Mouse (Mus musculus): ENCODE results near the gene Fam219a.

Gene Fam219a

GRCm38 (mm10) chr4:41569411-41569885, at the start of gene Fam219a, which contains the start of gene Dnaic1:
Fam219a (minus strand) TSS chr4:41569538.
Dnaic1 (plus strand) TSS chr4:41569775.
- peak; percentile 98 to 99 for DNase-seq

GRCm38 (mm10) chr4:41615661-41616599, 46.6 kb upstream of the Fam219a start:
- DNase-seq: no peak

- DNase-seq: peak; percentile 87 to 89
These were observed 44.8 kb upstream of the Fam219a start for GRCm38 (mm10) chr4:41614156-41614555.

- DNase-seq: no peak
These were observed 42.8 kb upstream of the Fam219a start for GRCm38 (mm10) chr4:41612166-41612565.

GRCm38 (mm10) chr4:41610594-41610980, 41.2 kb upstream of the Fam219a start:
- no peak for DNase-seq

GRCm38 (mm10) chr4:41609681-41610593, 40.6 kb upstream of the Fam219a start:
- DNase-seq: no peak

- peak; percentile 89 to 90 for DNase-seq
These were observed 37.4 kb upstream of the Fam219a start for GRCm38 (mm10) chr4:41606784-41607183.

- peak; percentile 36 to 50 for DNase-seq
These were observed 35.4 kb upstream of the Fam219a start for GRCm38 (mm10) chr4:41604476-41605396.

GRCm38 (mm10) chr4:41602818-41603217, 33.5 kb upstream of the Fam219a start:
- no peak for DNase-seq

GRCm38 (mm10) chr4:41583353-41583752, 14.0 kb upstream of the Fam219a start:
- no peak for DNase-seq

GRCm38 (mm10) chr4:41575914-41576313, 6.6 kb upstream of the Fam219a start:
- peak; percentile 25 to 45 for DNase-seq

GRCm38 (mm10) chr4:41573492-41573891, 4.2 kb upstream of the Fam219a start:
- no peak for DNase-seq

GRCm38 (mm10) chr4:41571490-41571889, 2.2 kb upstream of the Fam219a start:
- DNase-seq: peak; percentile 44 to 54

- peak; percentile 65 to 66 for DNase-seq
These were observed 492 bp downstream of the Fam219a start for GRCm38 (mm10) chr4:41568682-41569410.

GRCm38 (mm10) chr4:41568239-41568638, 1.1 kb downstream of the Fam219a start:
- DNase-seq: peak; percentile 47 to 55

- DNase-seq: no peak
These were observed 3.2 kb downstream of the Fam219a start for GRCm38 (mm10) chr4:41566123-41566522.

- DNase-seq: no peak
These were observed 6.0 kb downstream of the Fam219a start for GRCm38 (mm10) chr4:41563297-41563696.

- DNase-seq: no peak
These were observed 12.2 kb downstream of the Fam219a start for GRCm38 (mm10) chr4:41557092-41557491.

- no peak for DNase-seq
These were observed 12.9 kb downstream of the Fam219a start for GRCm38 (mm10) chr4:41556311-41556953.

GRCm38 (mm10) chr4:41554994-41555663, 14.2 kb downstream of the Fam219a start:
- peak; percentile 76 to 84 for DNase-seq
